24 mouse cellular contexts compared by ENCODE assay signal in genomic region chr8:57805094-57805493, GRCm38 (mm10).
"Had no signal": no experiment of that assay in that cellular context is flagged by ENCODE, and none has a peak within 500 bp of the region (broad histone marks: within the 10 kb centered on the region; RNA-seq: fewer than 3 reads in every experiment).

No protein-coding gene starts in this region.

- H3K4me2 ChIP-seq: heart, embryonic 11.5 days; heart, embryonic 13.5 days; heart, embryonic 15.5 days; hindbrain, embryonic 13.5 days; hindbrain, embryonic 15.5 days; limb, embryonic 13.5 days; limb, embryonic 15.5 days; liver, embryonic 12.5 days had no signal

- H3K36me3 ChIP-seq: heart, embryonic 13.5 days; heart, embryonic 15.5 days; hindbrain, embryonic 13.5 days; hindbrain, embryonic 15.5 days; limb, embryonic 13.5 days; limb, embryonic 15.5 days; liver, embryonic 12.5 days had no signal

- H3K27me3 ChIP-seq: heart, embryonic 13.5 days; heart, embryonic 15.5 days; hindbrain, embryonic 15.5 days; limb, embryonic 13.5 days; limb, embryonic 15.5 days; liver, embryonic 12.5 days had no signal

- ATAC-seq: forebrain, embryonic 16.5 days; hindbrain, postnatal 0 days had no signal

- H3K4me1 ChIP-seq: heart, embryonic 13.5 days; heart, embryonic 15.5 days; limb, embryonic 15.5 days had no signal

- H3K9ac ChIP-seq: heart, embryonic 13.5 days; heart, embryonic 15.5 days; hindbrain, embryonic 13.5 days; hindbrain, embryonic 15.5 days; limb, embryonic 13.5 days; limb, embryonic 15.5 days; liver, embryonic 12.5 days had no signal

- H3K9me3 ChIP-seq: heart, embryonic 13.5 days; heart, embryonic 15.5 days; hindbrain, embryonic 13.5 days; hindbrain, embryonic 15.5 days; limb, embryonic 13.5 days; limb, embryonic 15.5 days; liver, embryonic 12.5 days had no signal

- H3K27ac ChIP-seq: gastrocnemius, adult 2 months; heart, embryonic 13.5 days; heart, embryonic 15.5 days; hindbrain, embryonic 13.5 days; hindbrain, embryonic 15.5 days; hindbrain, postnatal 0 days; layer of hippocampus, adult 2 months; limb, embryonic 13.5 days; limb, embryonic 15.5 days; liver, embryonic 12.5 days had no signal

- DNase-seq: gastrocnemius, adult 2 months; gastrocnemius, postnatal 10 days; gastrocnemius, postnatal 25 days; heart, adult 18-20 months; heart, postnatal 14 days; heart, postnatal 36 days; kidney, adult 11 months; kidney, adult 2 months; kidney, postnatal 10 days; kidney, postnatal 25 days; kidney, postnatal 4 days; layer of hippocampus, postnatal 36 days; left cerebral cortex, postnatal 4 days had no signal

- H3K4me3 ChIP-seq: gastrocnemius, adult 2 months; heart, embryonic 13.5 days; heart, embryonic 15.5 days; hindbrain, embryonic 13.5 days; hindbrain, embryonic 15.5 days; layer of hippocampus, adult 2 months; limb, embryonic 13.5 days; limb, embryonic 15.5 days; liver, embryonic 12.5 days had no signal
